Mouse (Mus musculus): Measurements from ENCODE around the gene Gbgt1.
A peak's percentile ranks its signal among the peaks of the same experiment; 100 is the strongest.

The Gbgt1 gene

GRCm38 (mm10) chr2:28532938-28533771, 36.5 kb downstream of the Gbgt1 start:
- peak; percentile 71 for DNase-seq

GRCm38 (mm10) chr2:28533901-28534435, 37.3 kb downstream of the Gbgt1 start:
- DNase-seq = no peak

GRCm38 (mm10) chr2:28534436-28535262, 38.0 kb downstream of the Gbgt1 start:
- no peak for DNase-seq

GRCm38 (mm10) chr2:28535263-28535540, 38.5 kb downstream of the Gbgt1 start:
- no peak for DNase-seq

- DNase-seq = no peak
Measured at GRCm38 (mm10) chr2:28535650-28536049, 39.0 kb downstream of the Gbgt1 start.

GRCm38 (mm10) chr2:28536166-28536565, 39.5 kb downstream of the Gbgt1 start:
- no peak for DNase-seq

- DNase-seq = no peak
Measured at GRCm38 (mm10) chr2:28536766-28537633, 40.3 kb downstream of the Gbgt1 start.

GRCm38 (mm10) chr2:28537634-28537920, 40.9 kb downstream of the Gbgt1 start:
- no peak for DNase-seq

- no peak for DNase-seq
Measured at GRCm38 (mm10) chr2:28537995-28538816, 41.5 kb downstream of the Gbgt1 start.

GRCm38 (mm10) chr2:28538817-28539128, 42.1 kb downstream of the Gbgt1 start:
- DNase-seq = no peak

- peak; percentile 59 for DNase-seq
Measured at GRCm38 (mm10) chr2:28539206-28539605, 42.5 kb downstream of the Gbgt1 start.

GRCm38 (mm10) chr2:28539949-28540348, 43.3 kb downstream of the Gbgt1 start:
- DNase-seq = no peak

GRCm38 (mm10) chr2:28540587-28541227, 44.0 kb downstream of the Gbgt1 start:
- no peak for DNase-seq

GRCm38 (mm10) chr2:28543894-28544293, 47.2 kb downstream of the Gbgt1 start:
- peak; percentile 45 for DNase-seq

- DNase-seq = no peak
Measured at GRCm38 (mm10) chr2:28545976-28546375, 49.3 kb downstream of the Gbgt1 start.

- DNase-seq = no peak
Measured at GRCm38 (mm10) chr2:28546560-28546959, 49.9 kb downstream of the Gbgt1 start.

GRCm38 (mm10) chr2:28547237-28548172, 50.8 kb downstream of the Gbgt1 start:
- DNase-seq = peak; percentile 84

GRCm38 (mm10) chr2:28549157-28549556, 52.5 kb downstream of the Gbgt1 start:
- no peak for DNase-seq

- DNase-seq = no peak
Measured at GRCm38 (mm10) chr2:28552301-28552700, 55.6 kb downstream of the Gbgt1 start.

All from right cerebral cortex, postnatal 4 days (tissue).